In genomic region chr19:6076564-6077393, GRCm38 (mm10) we compare ENCODE assay signal across 8 mouse cellular contexts. TPM values are rescaled to one million over a fixed set of nuclear protein-coding genes. Genes with fewer than 3 reads are reported as not detected.
DNase-seq lines count a peak whose midpoint lies in the region; ATAC-seq and TF ChIP-seq lines count a peak whose summit lies in the region.

TSS of gene Vps51 (minus strand) at chr19:6077231.

- H3K4me3 ChIP-seq in forebrain, embryonic 13.5 days = peak within 1 kb of the TSS; percentile 77
- peak within 1 kb of the TSS; percentile 98 for H3K4me3 ChIP-seq in heart, postnatal 0 days (ENCODE audit: low read depth, low read length)
- peak within 1 kb of the TSS; percentile 89 for H3K4me3 ChIP-seq in liver, embryonic 16.5 days (ENCODE audit: low read depth, low read length)
- peak within 1 kb of the TSS; percentile 69 for H3K4me3 ChIP-seq in neural tube, embryonic 12.5 days
- H3K4me3 ChIP-seq in stomach, postnatal 0 days (ENCODE audit: low read depth, low read length) = peak within 1 kb of the TSS; percentile 89

- TF ChIP-seq EP300 in heart, postnatal 0 days (IDR thresholded peaks at IDR 0.05; ENCODE audit: low read depth) = peak; percentile 40; the same call in 1 of the 2 replicates
- peak; percentile 27 for TF ChIP-seq EP300 in stomach, postnatal 0 days (optimal IDR thresholded peaks at IDR 0.05)

- peaks cover 48% of the 10 kb centered on the region for H3K36me3 ChIP-seq in forebrain, embryonic 13.5 days (ENCODE audit: poor library complexity, severe bottlenecking)
- H3K36me3 ChIP-seq in heart, postnatal 0 days (replicated peaks; ENCODE audit: control insufficient read depth, insufficient read depth, low read length) = peaks cover 39% of the 10 kb centered on the region
- H3K36me3 ChIP-seq in liver, embryonic 16.5 days (ENCODE audit: control insufficient read depth, insufficient read depth) = peaks cover 6% of the 10 kb centered on the region; the same call in 1 of the 2 replicates
- peaks cover 37% of the 10 kb centered on the region for H3K36me3 ChIP-seq in neural tube, embryonic 12.5 days
- 0 out of 2 replicates have a peak, but pooled peaks cover 6% of the 10 kb centered on the region for H3K36me3 ChIP-seq in stomach, postnatal 0 days (ENCODE audit: control insufficient read depth, insufficient read depth, low read length)

- DNase-seq in ES-CJ7 (ENCODE audit: low read depth, low spot score) = peak; percentile 96
- DNase-seq in heart, postnatal 0 days (ENCODE audit: low spot score) = peak; percentile 91
- DNase-seq in kidney, postnatal 4 days = peak; percentile 89 to 91
- peak; percentile 86 for DNase-seq in stomach, postnatal 0 days (ENCODE audit: low spot score)

- peak within 1 kb of the TSS; percentile 80 for H3K27ac ChIP-seq in forebrain, embryonic 13.5 days
- H3K27ac ChIP-seq in heart, postnatal 0 days (ENCODE audit: low read depth) = peak within 1 kb of the TSS; percentile 86
- H3K27ac ChIP-seq in liver, embryonic 16.5 days (ENCODE audit: low read length) = peak within 1 kb of the TSS; percentile 86
- H3K27ac ChIP-seq in neural tube, embryonic 12.5 days = peak within 1 kb of the TSS; percentile 67; the same call in 1 of the 2 replicates
- H3K27ac ChIP-seq in stomach, postnatal 0 days (replicated peaks) = peak within 1 kb of the TSS; percentile 87

- TF ChIP-seq CTCF in heart, postnatal 0 days (IDR thresholded peaks at IDR 0.05; ENCODE audit: low read depth) = no peak
- 0 out of 2 replicates have a peak, but pooled peaks have one; percentile 20 for TF ChIP-seq CTCF in stomach, postnatal 0 days (IDR thresholded peaks at IDR 0.05; ENCODE audit: low read depth)

- H3K27me3 ChIP-seq in forebrain, embryonic 13.5 days = no peaks in the 10 kb centered on the region
- no peaks in the 10 kb centered on the region for H3K27me3 ChIP-seq in heart, postnatal 0 days (ENCODE audit: control insufficient read depth, insufficient read depth, low read length)
- no peaks in the 10 kb centered on the region for H3K27me3 ChIP-seq in liver, embryonic 16.5 days (ENCODE audit: control insufficient read depth, insufficient read depth, low read depth, low read length)
- no peaks in the 10 kb centered on the region for H3K27me3 ChIP-seq in neural tube, embryonic 12.5 days (replicated peaks)
- no peaks in the 10 kb centered on the region for H3K27me3 ChIP-seq in stomach, postnatal 0 days (ENCODE audit: control insufficient read depth, insufficient read depth, low read length)

- peak; percentile 79; the same call in 1 of the 2 replicates for ATAC-seq in cerebellum, adult (ENCODE audit: insufficient number of reproducible peaks, low FRiP score, low TSS enrichment)
- ATAC-seq in forebrain, embryonic 13.5 days = peak; percentile 92
- peak; percentile 90 for ATAC-seq in heart, postnatal 0 days (ENCODE audit: insufficient read depth, low read depth)
- peak; percentile 88 for ATAC-seq in liver, embryonic 16.5 days (ENCODE audit: low read depth)
- ATAC-seq in neural tube, embryonic 12.5 days (ENCODE audit: low FRiP score, low read depth) = peak; percentile 82
- ATAC-seq in stomach, postnatal 0 days (ENCODE audit: low FRiP score, low TSS enrichment) = peak; percentile 88

- H3K4me2 ChIP-seq in forebrain, embryonic 13.5 days = peak within 1 kb of the TSS; percentile 93
- H3K4me2 ChIP-seq in heart, postnatal 0 days (ENCODE audit: low read depth, low read length) = peak within 1 kb of the TSS; percentile 98
- H3K4me2 ChIP-seq in liver, embryonic 16.5 days (ENCODE audit: low read depth, low read length) = peak within 1 kb of the TSS; percentile 81
- H3K4me2 ChIP-seq in neural tube, embryonic 12.5 days (replicated peaks) = peak within 1 kb of the TSS; percentile 92
- peak within 1 kb of the TSS; percentile 95 for H3K4me2 ChIP-seq in stomach, postnatal 0 days (replicated peaks; ENCODE audit: low read depth)

- WGBS in forebrain, embryonic 13.5 days = 2% methylated on average over 33 of the region's 33 CpGs
- WGBS in heart, postnatal 0 days = 1% methylated on average over 33 of the region's 33 CpGs
- WGBS in liver, embryonic 16.5 days (ENCODE audit: insufficient replicate concordance) = under 1% methylated on average over 33 of the region's 33 CpGs
- 2% methylated on average over 33 of the region's 33 CpGs for WGBS in neural tube, embryonic 12.5 days
- WGBS in stomach, postnatal 0 days = 1% methylated on average over 33 of the region's 33 CpGs

- no peaks in the 10 kb centered on the region for H3K9me3 ChIP-seq in forebrain, embryonic 13.5 days (replicated peaks)
- H3K9me3 ChIP-seq in heart, postnatal 0 days (replicated peaks; ENCODE audit: control insufficient read depth, low read length) = no peaks in the 10 kb centered on the region
- H3K9me3 ChIP-seq in liver, embryonic 16.5 days (replicated peaks; ENCODE audit: control insufficient read depth, low read length) = no peaks in the 10 kb centered on the region
- no peaks in the 10 kb centered on the region for H3K9me3 ChIP-seq in neural tube, embryonic 12.5 days
- H3K9me3 ChIP-seq in stomach, postnatal 0 days (ENCODE audit: control insufficient read depth, low read length) = no peaks in the 10 kb centered on the region

- H3K4me1 ChIP-seq in forebrain, embryonic 13.5 days = peaks cover 16% of the 10 kb centered on the region
- peaks cover 11% of the 10 kb centered on the region for H3K4me1 ChIP-seq in heart, postnatal 0 days (ENCODE audit: control insufficient read depth, insufficient read depth)
- H3K4me1 ChIP-seq in liver, embryonic 16.5 days (ENCODE audit: control insufficient read depth, low read depth, low read length) = peaks cover 17% of the 10 kb centered on the region
- peaks cover 8% of the 10 kb centered on the region for H3K4me1 ChIP-seq in neural tube, embryonic 12.5 days
- peaks cover 3% of the 10 kb centered on the region; the same call in 1 of the 2 replicates for H3K4me1 ChIP-seq in stomach, postnatal 0 days (replicated peaks; ENCODE audit: control insufficient read depth, insufficient read depth)

- peak within 1 kb of the TSS; percentile 79 for H3K9ac ChIP-seq in forebrain, embryonic 13.5 days
- peak within 1 kb of the TSS; percentile 76 for H3K9ac ChIP-seq in heart, postnatal 0 days (replicated peaks; ENCODE audit: low read depth, low read length)
- peak within 1 kb of the TSS; percentile 86 for H3K9ac ChIP-seq in liver, embryonic 16.5 days (ENCODE audit: low read depth, low read length)
- H3K9ac ChIP-seq in neural tube, embryonic 12.5 days = peak within 1 kb of the TSS; percentile 61
- peak within 1 kb of the TSS; percentile 78 for H3K9ac ChIP-seq in stomach, postnatal 0 days (ENCODE audit: low read length)

RNA-seq across cellular contexts. Expression of gene Vps51, which starts in this region (rescaled TPM):
- polyA plus RNA-seq in forebrain, embryonic 13.5 days (2015; fragmentation: Nextera tagmentation; extraction: Ambion mirVana) = 70.7 and 85.7 TPM in 2 replicates
- 55.2 and 59.7 TPM in 2 replicates for total RNA-seq in heart, postnatal 0 days (2014; rRNA removed; ENCODE audit: low replicate concordance)
- 32.5 and 35.8 TPM in 2 replicates for polyA plus RNA-seq in heart, postnatal 0 days (2015; fragmentation: Nextera tagmentation; extraction: Ambion mirVana)
- 27.8 and 28.9 TPM in 2 replicates for polyA plus RNA-seq in liver, embryonic 16.5 days (2015; fragmentation: Nextera tagmentation; extraction: Ambion mirVana)
- polyA plus RNA-seq in neural tube, embryonic 12.5 days (2016; fragmentation: Nextera tagmentation; extraction: Ambion mirVana) = 79.4 and 80.6 TPM in 2 replicates
- 43.2 and 48.9 TPM in 2 replicates for polyA plus RNA-seq in stomach, postnatal 0 days (2015; fragmentation: Nextera tagmentation; extraction: Ambion mirVana)

Comparison
In these comparisons a context has a peak if more than half of its experiments do, and no peak if none do; other contexts are left out.
1. Peak in every context shown above with its lines: DNase-seq, ATAC-seq, H3K4me3 ChIP-seq and H3K27ac ChIP-seq.